Mouse (Mus musculus) bone marrow macrophage, adult 2 months (primary cell): ENCODE measurements around the gene AW551984. TPM values are rescaled to one million over a fixed set of nuclear protein-coding genes. Genes with fewer than 3 reads are reported as not detected.

Source experiments
- H3K27ac ChIP-seq: 2 replicates; pipeline ENCODE4 v1.5.1; 2012; ENCODE audit warnings: low read depth, low read length; ENCODE audit not compliant: insufficient read depth
- H3K4me1 ChIP-seq: 2 replicates; pipeline ENCODE4 v1.6.1; 2012; ENCODE audit warnings: low read length; ENCODE audit not compliant: control insufficient read depth, insufficient read depth
- H3K4me3 ChIP-seq: 2 replicates; pipeline ENCODE4 v1.5.1; 2012; ENCODE audit warnings: mild to moderate bottlenecking, low read length, moderate library complexity; ENCODE audit not compliant: insufficient read depth
- CTCF ChIP-seq: IDR thresholded peaks from 2 replicates; pipeline ENCODE4 v1.5.1; 2012; ENCODE audit warnings: low read depth, mild to moderate bottlenecking, low read length, moderate library complexity
- POLR2A ChIP-seq: IDR thresholded peaks from 2 replicates; pipeline ENCODE4 v1.6.1; 2012; ENCODE audit warnings: mild to moderate bottlenecking, low read depth, low read length, borderline replicate concordance
- polyA plus RNA-seq: library from polyadenylated mRNA; stranded (reverse); fragments of >200 nt; gene quantifications from 2 replicates; pipeline ENCODE4 v1.2.4, GENCODE M21; 2012; ENCODE audit not compliant: missing spikeins, insufficient read depth, insufficient read length

Gene AW551984
- polyA plus RNA-seq = not detected in 2 replicates

DNA sequence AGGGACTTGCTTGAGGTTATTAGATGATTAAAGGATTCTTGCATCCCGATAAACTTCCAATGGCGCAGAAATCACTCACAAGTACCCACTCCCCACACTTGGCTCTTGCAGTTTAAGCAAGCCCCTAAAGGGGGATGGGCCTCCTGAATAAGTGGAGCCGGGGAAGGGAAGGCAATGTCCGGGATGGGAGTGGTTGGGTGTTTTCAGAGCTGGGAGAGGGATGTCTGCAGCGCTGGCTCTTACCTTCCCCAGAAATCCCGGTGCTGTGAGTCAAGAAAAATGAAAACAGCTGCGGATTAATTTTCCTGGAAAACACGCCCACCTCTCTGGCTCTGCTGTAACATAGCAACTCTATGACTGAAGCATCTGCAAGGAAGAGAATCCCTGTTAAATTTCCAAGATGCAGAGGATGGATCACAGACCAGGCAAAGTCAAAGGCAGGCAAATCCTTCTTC lies at the start of gene AW551984:
TSS of gene AW551984 (minus strand) at position 405 of the 455 bp plus-strand sequence.
- peak within 1 kb of the TSS; percentile 46 for H3K4me3 ChIP-seq
- no peak within 1 kb of the TSS for H3K27ac ChIP-seq
- TF ChIP-seq CTCF (no peak), POLR2A (no peak)
- H3K4me1 ChIP-seq = peaks cover 8% of the 10 kb centered on the region

DNA sequence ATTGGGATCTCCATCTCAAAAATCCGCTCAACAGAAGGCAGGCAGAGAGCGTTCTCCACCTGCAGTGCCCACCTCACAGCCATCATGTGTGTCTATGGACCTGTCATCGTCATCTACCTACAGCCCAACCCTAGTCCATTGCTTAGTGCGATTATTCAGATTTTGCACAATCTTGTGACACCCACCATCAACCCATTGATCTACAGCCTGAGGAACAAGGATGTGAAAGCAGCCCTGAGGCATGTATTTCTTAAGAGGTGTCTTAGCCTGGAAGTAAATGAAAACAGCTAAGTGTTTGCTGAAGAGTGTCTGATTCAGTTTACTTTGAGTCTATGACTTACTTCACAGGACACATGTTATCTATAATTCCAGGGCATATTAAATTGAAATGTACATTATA lies 43.2 kb upstream of the AW551984 start:
- no peaks in the 10 kb centered on the region for H3K4me1 ChIP-seq
- TF ChIP-seq POLR2A (no peak), CTCF (no peak)
- H3K4me3 ChIP-seq = no peak overlapping the region
- H3K27ac ChIP-seq = no peak overlapping the region

DNA sequence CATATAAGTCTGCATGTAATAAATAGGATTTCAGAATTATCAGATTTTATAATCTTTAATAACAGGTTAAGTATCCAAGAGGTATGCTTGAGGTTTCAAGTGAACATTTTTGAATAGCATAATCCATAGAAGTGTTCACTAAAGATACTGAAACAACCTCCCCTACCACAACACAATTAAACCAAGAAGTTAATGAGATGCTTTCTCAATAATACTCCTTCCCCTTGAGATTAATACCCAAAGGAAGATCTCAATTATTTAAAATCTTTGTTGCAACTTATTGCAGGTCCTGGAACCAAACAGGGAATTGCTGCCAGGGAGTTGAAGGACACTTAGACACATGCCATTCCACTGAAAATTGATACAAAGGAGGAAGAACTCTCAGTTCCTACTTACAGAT lies 40.6 kb upstream of the AW551984 start, which contains the start of gene Olfr961:
TSS of gene Olfr961 (plus strand) at position 301 of the 400 bp plus-strand sequence.
- TF ChIP-seq CTCF = no peak
- TF ChIP-seq POLR2A = no peak
- no peaks in the 10 kb centered on the region for H3K4me1 ChIP-seq
- H3K27ac ChIP-seq = no peak within 1 kb of the TSS
- H3K4me3 ChIP-seq = no peak within 1 kb of the TSS

DNA sequence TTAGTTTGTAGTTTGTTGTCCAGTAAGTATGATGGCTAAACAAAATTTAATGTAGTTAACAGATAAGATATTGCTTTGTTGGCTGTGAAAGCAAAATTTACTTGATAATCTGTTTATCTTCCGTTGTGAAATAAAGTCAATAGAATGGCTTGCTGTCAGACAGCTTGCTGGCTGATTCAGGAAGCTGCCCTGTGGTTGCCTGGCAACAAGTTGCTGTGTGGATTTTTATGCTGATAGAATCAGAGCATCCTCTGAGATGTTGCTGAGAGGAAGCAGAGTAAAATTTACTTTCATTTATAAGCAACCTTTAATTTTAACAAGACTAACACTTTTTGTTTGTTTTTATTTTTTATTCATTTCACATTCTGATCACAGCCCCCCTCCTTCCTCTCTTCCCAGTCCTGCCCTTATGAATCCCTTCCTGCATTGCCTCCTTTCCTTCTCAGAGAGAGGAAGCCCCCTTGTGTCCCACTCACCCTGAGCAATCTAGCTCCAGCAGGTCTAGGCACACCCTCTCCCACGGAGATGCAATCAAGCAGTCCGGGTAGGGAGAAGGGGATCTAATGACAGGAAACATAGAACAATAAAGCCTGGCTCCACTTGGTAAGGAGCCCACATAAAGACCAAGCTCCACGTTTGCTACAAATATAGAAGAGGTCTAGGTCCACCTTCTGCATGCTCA lies 29.9 kb upstream of the AW551984 start:
- TF ChIP-seq POLR2A (no peak), CTCF (no peak)

DNA sequence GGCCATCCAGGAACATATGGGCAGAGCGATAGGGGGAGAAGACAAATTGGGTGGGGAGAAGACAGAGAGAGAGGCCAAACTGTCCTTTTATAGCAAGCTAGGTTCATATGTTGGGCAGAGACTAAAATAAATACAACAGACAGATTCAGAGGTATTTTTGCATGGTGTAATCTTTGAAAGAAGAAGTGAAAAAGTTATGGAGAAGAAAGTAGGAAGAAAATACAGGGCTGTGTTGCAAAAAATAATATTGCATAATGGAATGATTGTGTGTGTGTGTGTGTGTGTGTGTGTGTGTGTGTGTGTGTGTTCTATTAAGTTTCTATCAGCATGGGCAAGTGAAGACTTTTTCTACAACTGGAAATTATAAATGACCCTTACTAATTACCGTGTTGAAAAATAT lies 24.9 kb upstream of the AW551984 start:
- Histone ChIP-seq H3K4me3 (no peak overlapping the region), H3K4me1 (peaks cover 9% of the 10 kb centered on the region), H3K27ac (peak overlapping the region; percentile 50)
- no peak for TF ChIP-seq POLR2A
- no peak for TF ChIP-seq CTCF

More for the DNA sequence above, 29.9 kb upstream of the AW551984 start:
- H3K4me3 ChIP-seq = no peak overlapping the region
- H3K4me1 ChIP-seq = peaks cover 3% of the 10 kb centered on the region; the same call in 1 of the 2 replicates
- H3K27ac ChIP-seq = no peak overlapping the region

DNA sequence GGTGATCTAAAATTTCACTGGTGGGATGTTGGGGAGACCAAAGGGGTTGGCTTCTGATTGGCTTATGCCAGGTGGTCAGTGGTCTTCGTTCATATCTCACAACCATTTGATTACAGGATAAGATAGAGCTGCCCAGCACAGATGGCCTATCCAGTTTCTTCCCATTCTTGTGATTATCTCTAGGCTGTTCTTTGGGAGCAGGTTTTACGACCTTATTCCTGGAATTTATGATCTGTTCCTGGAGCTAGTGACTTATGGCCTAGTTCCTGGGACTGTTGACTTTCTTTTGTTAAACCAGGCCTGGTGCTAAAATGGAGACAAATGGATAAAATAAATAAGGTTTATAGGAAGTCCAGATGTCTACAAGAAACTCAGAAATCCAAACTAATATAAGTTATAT lies 20.5 kb upstream of the AW551984 start:
- Histone ChIP-seq H3K4me1 (peaks cover 9% of the 10 kb centered on the region), H3K4me3 (no peak overlapping the region), H3K27ac (no peak overlapping the region)
- no peak for TF ChIP-seq CTCF
- TF ChIP-seq POLR2A = no peak

DNA sequence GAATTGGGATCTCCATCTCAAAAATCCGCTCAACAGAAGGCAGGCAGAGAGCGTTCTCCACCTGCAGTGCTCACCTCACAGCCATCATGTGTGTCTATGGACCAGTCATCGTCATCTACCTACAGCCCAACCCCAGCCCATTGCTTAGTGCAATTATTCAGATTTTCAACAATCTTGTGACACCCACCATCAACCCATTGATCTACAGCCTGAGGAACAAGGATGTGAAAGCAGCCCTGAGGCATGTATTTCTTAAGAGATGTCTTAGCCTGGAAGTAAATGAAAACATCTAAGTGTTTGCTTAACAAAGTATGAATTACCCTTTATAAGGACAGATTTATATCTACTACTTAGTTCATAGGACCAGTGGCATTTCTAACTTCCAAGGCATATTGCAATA lies 19.6 kb upstream of the AW551984 start:
- Histone ChIP-seq H3K4me3 (no peak overlapping the region), H3K4me1 (peaks cover 4% of the 10 kb centered on the region), H3K27ac (no peak overlapping the region)
- TF ChIP-seq POLR2A (no peak), CTCF (no peak)

DNA sequence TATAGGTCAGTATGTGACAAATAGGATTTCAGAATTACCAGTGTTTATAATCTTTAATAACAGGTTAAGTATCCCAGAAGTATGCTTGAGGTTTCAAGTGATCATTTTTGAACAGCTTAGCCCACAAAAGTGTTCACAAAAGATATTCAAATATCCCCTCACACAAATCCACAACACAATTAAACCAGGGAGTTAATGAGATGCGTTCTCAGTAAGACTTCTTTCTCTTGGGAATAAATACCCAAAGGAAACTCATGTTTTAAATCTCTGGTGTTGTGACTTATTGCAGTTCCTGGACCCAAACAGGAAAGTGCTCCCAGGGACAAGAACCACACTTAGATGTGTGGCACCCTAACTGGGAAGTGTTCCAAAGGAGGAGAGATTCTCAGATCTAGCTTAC lies 16.9 kb upstream of the AW551984 start, which contains the start of gene Olfr960:
TSS of gene Olfr960 (plus strand) at position 301 of the 400 bp plus-strand sequence.
- Histone ChIP-seq H3K4me1 (no peaks in the 10 kb centered on the region), H3K27ac (no peak within 1 kb of the TSS), H3K4me3 (no peak within 1 kb of the TSS)
- TF ChIP-seq CTCF (no peak), POLR2A (no peak)

DNA sequence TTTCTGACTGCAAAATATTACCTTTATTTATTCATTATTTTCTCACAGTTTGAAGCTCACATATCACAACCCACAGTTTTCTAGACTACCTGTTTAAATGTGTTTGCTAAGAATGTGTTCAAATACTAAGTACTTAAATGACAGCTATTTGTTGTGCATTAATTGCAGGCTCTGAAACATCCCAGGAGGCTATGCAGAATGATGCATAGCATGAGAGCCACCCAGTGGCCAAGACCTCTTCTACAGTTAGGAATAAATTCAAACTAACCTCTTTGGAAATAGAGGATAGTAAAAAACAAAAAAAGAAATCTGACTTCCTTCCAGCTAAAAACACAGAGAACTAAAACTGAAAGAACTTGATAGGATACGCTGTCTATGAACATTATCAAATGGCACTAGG lies 7.8 kb upstream of the AW551984 start:
- Histone ChIP-seq H3K4me1 (no peaks in the 10 kb centered on the region), H3K27ac (no peak overlapping the region), H3K4me3 (no peak overlapping the region)
- TF ChIP-seq POLR2A (no peak), CTCF (no peak)

DNA sequence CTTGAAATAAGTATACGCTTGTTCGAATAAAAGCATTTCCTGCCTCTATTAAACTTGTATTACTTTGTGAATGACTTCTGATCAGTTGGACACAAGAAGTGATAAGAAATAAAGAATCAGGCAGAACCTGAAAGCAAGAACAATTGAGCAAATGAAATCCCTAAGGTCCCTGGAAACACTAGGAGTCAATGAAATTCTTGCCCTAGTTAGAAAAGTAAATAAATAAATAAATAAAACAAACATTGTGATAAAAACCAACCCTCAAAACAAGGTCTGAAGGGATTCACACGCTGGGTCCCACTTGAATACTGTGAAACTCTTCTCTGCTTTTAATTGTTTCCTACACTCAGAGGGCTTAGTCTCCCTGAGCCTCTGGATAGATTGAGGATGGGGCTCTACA lies 6.2 kb upstream of the AW551984 start, which contains the start of gene Olfr148:
TSS of gene Olfr148 (plus strand) at position 301 of the 400 bp plus-strand sequence.
- H3K27ac ChIP-seq = no peak within 1 kb of the TSS
- H3K4me1 ChIP-seq = no peaks in the 10 kb centered on the region
- no peak for TF ChIP-seq POLR2A
- no peak for TF ChIP-seq CTCF
- H3K4me3 ChIP-seq = no peak within 1 kb of the TSS
